Mouse (Mus musculus): ENCODE results near the gene Birc3. TPM values are rescaled to one million over a fixed set of nuclear protein-coding genes. Genes with fewer than 3 reads are reported as not detected.
"Not testable (repeated sequence)": the region's sequence is repeated elsewhere in the genome, so short reads cannot be mapped to it uniquely, and the experiment has no call there.

Gene Birc3
- total and polyA plus RNA-seq, 3 experiments = 3.7 to 26.1 (median 17.3) TPM

DNA sequence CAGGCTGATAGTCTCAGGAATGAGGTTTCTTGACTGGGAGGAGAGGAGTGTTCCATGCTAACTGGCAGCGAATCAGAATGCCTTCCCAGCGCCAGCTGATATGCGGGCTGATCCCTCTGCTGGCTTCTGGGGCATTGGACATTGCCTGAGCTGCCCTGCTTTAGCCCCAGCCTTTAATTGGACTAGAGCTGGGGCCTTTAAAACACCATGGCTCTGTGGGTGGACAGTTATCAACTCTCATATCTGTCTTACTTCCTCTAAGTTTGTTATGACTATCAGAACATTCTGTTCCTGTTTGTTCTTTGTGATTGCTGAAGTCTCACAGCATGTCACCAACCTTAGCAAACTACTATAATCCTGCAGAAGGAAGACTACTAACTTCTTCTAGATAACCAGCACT is 5.0 kb downstream of the Birc3 start:
- DNase-seq = no peak

DNA sequence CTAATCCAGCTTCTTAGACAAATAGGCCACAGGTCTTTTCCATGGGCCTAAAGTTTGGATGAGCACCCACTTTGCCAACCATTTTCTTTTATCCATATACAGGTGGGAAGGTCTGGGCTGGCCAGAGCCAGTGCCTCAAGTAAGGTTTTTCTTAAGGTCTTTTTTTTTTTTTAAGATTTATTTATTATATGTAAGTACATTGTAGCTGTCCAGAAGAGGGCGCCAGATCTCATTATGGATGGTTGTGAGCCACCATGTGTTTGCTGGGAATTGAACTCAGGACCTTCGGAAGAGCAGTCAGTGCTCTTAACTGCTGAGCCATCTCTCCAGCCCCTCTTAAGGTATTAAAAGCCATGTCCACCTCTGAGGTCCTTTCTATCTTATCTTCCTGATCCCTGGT is 6.0 kb downstream of the Birc3 start:
- not testable (repeated sequence) for DNase-seq

DNA sequence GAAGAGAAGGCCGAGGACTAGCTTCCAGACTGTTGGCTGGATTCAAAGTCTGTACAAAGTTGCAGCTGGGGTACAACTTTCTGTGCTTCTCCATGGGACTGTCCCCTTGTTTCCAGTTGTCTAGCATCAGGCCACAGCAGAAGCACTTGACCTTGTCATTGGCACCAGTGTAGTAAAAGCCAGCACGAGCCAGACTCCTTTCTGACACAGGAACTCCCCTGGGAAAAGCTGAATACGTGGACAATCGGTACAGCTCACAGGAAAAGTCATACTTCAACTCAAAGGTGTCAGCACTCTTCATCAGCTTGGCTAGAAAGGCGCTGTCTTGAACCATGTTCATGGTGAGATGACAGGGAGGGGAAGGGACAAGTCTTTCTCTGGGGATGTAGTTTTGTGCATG is 12.0 kb downstream of the Birc3 start:
- no peak for DNase-seq

DNA sequence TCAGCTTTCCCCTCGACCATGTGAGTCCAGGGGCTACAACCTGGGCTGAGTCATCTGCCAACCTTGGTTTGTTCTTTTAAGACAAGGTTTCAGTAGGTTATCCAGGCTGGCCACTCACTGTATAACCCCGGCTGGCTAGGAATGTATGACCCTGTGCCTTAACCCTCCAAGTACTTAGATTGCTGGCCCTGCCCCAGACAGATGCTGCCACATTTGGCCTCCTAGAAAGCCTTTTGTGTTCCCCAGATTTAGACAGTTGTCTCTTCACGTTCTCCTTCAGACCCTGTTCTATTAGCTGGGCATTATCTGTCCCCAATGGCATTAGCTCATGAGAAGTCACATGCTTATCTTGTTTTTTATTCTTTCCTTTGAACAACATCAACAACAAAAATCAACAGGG is 17.1 kb downstream of the Birc3 start:
- DNase-seq = no peak

DNA sequence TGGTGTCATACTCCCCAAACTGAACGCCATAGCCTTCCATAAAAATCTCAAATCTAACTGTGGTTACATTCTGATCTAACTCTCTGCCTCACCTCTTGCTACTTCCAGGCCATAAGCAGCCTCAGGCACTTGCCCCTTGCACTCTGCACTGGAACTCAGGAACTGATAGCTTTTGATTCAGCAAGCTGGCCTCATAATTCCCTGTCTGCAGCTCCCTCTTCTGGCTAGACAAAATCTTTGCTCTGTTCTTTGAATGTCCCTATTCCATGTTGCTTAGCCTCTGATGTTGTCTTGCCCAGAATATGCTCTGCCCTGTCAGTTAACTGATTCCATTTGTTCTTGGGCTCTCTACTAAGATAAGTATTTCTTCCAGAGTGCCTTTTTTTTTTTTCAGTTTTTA is 17.6 kb downstream of the Birc3 start:
- peak; percentile 74 for DNase-seq

DNA sequence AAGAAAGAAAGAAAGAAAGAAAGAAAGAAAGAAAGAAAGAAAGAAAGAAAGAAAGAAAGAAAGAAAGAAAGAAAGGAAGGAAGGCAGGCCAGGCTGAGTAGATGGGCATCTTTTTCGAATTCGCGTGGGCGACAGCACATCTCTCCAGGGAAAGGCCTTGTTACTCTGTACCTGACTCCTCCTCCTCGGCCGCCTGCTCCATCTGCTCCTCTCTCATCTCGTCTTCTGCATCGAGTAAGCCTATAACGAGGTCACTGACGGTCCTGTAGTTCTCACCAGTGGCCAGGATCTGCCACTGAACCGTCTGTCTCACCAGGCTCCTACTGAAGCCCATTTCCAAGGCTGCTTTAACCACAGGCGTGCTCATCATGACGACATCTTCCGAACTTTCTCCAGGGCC is 18.8 kb downstream of the Birc3 start:
- DNase-seq = not testable (repeated sequence)

DNA sequence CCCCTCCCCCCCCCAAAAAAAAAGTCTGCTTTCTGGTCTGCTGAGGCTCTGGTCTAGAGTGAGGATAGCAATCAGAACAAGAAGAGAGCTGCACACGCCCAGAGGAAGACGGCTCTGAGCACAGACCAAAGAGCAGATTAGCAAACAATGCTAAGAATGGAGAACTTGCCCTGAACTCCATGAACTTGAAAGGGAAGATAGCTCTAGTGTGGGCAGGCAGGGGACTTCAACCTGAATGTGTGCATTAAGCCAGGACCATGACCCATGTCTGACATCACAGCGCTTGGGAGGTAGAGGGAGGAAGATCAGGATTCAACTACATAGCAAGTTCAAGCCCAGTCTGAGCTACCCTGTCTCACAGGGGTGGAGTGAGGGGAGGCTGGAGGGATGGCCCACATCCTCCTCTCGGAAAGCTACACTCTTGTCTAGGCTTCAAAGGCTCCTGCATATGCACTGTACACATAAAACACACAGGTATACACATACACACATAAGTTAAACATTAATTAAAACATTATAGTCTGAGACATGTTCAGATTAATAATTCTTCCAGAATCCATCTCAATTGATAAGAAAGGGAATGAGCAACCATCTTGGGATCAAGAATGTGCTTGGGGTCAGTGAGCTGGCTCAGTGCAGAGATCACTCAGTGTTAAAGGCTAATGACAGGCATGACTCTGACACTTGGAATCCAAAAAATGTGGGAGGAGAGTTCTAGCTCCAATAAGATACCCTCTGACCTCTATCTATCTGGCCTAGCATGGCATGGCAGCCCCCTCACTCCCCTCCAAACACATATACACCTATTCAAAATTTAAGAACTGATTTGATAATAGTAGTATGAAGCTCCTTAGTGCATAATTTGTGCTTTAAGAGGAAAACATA is 20.4 kb downstream of the Birc3 start:
- DNase-seq = no peak

DNA sequence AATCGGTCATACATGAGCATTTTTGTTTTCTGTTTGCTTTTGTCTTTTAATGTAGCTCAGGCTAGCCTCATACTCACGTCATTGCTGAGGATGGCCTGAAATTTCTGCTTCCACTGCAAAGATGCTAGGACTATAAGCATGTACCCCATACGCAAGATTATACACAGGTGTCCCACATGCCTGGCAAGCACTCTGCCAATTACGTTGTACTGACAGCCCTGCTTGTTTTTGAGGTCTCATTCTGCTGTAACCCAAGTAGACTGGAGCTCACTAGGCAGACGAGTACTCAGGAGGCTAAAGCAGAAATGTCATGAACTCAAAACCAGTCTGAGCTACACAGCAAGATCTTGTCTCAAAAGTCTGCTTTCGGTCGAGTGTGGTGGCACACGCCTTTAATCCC is 21.1 kb downstream of the Birc3 start:
- no peak for DNase-seq

DNA sequence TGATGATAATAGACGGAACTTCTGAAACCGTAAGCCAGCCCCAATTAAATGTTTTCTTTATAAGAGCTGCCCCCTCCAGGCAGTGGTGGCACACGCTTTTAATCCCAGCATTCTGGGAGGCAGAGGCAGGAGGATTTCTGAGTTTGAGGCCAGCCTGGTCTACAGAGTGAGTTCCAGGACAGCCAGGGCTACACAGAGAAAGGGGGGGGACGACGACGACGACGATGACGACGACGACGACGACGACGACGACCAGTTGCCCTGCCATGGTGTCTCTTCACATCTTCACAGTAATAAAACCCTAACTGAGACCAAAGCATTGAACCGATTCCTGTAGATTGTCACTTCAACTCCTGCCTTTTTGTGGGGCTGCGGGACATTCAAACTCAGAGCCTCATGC is 24.8 kb downstream of the Birc3 start:
- DNase-seq = no peak

DNA sequence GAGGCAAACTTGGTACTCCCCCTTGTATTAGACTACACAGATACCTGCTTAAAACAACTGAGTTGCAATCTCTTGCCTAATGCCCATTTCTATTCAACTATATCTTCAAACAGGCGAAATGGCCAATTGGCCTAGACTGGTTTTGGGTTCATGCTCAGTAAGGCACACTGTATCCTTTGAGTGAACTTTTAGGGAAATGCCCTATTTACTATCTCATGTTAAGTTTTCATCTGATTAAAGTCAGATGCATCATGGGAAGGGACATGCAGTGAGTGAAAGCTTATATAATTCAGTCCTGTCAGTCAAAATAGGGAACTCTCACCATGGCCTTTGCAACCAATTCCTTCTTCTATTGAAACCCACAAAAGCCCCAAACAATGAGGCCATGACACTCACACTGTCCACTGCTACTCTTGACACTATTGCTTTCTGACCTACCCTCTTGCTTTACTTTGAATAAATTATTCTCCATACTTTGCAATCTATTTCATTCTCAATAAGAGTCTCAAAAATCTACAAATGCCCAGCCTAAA is 26.3 kb downstream of the Birc3 start:
- no peak for DNase-seq

DNA sequence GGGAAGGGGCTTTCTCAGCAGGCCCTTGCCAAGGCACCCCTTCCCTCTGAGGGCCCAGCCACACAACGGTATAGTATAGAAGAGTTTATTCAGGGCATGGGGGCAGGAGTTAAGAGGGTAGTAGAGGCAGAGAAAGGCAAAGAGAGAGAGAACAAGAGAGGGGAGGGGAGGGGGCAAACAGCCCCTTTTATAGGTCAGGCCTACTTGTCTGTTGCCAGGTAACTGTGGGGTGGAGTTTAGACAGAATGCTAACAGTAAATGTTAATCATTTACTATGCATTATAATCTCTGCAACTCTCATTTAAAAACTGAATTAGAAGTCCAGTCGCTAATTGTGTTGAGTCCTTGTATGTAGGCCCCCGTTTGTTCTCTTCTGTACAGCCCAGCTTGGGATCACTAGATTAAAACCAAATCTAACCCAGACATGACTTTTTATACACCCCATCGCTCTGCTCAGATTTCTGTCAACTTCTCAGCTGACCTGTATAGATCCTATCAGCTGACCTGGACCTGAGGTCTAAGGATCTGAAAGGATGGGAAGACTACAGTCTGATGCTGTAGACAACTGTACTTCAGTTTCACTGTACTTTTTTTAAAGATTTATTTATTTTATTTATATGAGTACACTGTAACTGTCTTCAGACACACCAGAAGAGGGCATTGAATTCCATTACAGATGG is 27.6 kb downstream of the Birc3 start:
- DNase-seq = no peak

DNA sequence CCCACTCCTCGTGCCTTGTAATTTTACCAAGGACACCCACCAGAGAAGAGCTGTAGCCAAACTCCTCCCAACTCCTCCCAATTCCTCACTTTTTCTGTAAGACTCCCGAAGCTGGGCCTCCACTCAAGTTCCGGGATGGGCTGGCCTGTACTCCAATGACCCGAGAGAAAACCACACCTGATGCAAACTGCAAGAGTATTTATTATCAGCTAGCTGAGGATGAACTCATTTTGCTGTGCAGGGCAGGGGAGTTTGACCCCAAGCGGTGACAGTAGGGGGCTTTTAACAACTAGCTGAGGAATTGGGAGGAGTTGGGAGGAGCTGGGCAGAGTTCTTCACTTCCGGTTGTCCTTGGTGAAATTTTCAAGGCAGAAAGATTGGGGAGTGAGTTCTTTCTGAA is 31.8 kb downstream of the Birc3 start:
- DNase-seq = peak; percentile 80

DNA sequence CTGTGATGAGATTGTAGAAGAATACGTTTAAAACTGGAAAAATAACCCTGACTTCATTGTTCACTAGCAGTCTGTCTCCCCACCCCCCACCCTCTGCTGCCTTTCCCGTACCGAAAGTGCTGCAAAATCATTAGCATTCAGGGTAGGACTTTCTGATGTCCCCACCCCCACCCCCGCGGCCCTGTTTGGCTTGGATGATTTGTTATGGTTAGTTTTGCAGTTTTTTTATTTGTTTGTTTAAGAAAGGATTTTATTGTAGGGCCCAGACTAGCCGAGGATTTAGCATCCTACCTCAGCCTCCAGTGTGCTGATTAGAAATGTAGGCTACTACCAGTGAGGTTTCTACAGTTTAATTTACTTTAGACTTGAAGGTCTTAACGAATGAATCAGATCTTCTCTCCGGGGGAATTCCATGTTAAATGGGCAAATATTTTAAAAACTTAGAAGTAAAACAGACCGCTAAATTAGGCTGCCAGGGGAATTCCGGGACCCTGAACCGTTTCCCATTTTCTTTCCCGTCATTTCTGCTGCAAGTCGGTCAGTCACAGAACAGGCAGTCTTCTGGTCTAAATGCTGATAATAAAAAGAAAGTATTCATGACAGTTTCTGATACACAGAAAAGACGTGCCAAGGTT is 35.1 kb downstream of the Birc3 start:
- DNase-seq = peak; percentile 67

DNA sequence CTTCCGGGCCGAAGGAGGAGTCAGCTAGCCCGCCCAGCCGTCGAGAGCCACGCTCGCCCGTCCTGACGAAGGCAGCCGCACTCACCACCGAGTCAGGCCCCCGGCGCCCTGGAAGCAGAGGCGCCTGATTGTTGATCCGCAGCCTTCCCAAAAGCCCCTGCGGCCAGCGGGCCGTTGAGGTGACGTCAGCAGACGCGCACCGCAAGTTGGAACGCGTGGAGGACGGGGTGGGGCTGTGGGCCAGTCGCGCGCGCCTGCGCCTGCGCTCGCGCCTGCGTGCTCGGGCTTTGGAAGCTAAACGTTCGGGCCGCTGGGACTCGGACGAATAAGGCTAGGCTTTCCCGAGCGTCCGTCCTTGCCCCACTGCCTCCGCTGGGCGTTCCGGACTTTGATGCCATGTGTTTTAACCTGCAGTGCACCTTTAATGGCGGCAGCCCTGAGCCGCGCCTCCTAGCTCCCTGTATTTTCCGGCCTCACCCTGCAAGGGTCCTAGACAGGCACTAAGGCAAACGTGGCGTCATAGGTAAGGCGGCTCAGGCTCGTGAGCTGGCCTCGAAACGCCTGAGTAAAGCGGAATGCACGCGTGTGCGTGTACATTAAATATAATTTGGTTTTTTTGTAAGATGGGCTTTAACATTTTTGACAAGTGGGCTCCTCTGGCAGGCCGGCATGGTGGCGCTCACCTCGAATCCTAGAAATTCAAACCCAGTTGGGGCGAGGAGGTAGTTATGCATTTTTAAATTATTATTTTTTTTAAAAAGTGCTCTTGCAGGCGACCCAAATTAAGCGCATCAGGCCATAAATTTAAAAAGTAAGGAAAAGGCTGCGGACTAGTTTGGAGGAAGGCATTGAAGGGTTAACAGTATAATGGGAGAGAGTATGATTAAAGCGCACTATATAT is 35.8 kb downstream of the Birc3 start, which contains the start of gene Birc2:
TSS of gene Birc2 (minus strand) at position 160 of the 901 bp plus-strand sequence.
- peak; percentile 98 for DNase-seq

DNA sequence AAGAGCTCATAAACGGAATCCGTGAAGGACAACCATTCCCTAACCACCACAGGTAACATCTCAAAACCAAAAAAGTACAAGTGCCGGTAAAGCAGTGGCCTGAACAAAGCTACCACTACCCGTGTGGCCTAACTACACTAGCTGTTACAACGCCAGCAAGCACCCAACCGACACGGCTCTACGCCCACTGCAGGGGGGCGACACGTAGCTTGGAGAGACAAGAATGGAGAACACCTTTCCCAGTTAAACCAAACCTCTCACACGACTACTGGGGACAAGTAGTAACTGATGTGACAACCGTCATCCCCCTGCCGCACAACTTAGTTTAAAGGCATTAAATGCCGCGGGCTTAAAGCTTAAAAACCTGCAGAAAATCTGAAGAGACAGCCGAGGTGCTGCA is 36.7 kb downstream of the Birc3 start:
- peak; percentile 64 for DNase-seq

DNA sequence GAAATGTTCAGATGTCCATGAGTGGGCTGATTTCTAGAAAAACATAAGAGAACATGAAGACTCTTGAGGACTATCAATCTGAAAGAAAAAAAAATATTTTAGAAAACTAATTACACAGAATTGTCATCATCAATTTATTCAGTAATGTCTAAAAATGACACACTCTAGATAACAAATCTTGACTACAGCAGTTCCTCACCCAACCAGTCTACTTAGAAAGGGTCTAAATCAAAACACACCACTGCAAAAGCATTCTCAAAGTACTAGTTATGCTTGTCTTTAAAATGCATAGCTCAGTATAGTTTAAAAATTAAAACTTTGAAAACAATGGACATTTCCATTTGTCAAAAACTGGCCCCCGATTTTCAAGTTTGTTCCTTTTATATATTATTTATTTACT is 37.7 kb downstream of the Birc3 start:
- no peak for DNase-seq

DNA sequence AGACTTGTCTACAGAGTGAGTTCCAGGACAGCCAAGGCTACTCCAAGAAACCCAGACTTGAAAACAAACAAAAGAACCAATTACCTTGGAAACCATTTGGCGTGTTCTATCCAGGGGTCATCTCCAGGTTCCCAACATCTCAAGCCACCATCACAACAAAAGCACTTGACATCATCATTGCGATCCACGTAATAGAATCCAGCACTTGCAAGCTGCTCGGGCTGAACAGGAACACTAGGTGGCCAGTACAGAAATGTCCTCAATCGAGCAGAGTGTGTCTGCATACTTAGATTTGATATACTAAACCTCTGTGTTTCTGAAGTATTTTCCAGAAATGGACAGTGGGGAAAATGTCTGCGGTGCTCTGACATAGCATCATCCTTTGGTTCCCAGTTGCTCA is 39.6 kb downstream of the Birc3 start:
- DNase-seq = no peak

DNA sequence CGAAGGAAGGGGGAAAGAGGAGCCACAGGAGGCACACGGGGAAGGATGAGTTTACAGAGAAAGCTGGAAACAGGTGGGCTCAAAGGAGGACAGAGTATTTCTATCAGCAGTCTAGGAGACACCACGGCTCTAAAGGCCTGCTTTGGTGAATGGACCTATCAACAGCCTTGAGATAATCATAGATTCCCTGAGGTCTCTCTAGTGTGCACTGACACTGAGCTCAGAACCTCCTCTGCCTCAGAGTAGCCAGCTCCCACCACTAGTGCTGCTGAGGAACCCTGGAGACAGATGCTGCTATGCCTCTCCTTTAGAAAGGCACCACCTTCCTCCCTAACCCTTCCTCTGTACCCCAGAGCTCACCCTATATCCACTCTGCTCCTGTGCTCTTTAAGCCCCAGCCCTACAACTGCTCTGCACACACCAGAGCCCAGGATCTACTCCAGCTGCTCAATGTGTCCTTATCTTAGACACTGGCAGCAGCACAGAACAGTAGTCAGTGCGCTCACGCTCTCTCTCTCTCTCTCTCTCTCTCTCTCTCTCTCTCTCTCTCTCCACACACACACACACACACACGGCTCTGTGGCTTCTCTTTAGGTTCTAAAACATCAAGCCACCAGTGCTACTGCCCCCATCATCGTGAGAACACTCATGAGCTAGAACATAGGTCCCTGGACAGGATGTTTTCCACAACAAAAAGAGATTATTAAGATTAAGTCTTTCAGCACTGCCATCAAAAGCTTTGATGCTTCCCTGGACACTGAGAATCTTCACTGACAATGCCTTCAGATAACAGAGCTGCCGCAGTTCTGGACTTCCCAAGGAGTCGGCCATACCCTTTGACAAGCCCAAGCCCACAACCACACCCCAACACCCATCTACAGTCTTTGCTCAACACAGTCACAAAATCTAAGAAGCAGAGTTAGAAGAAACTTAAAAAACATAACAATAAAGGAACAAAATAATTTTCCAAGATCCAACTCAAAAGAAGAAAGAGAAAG is 43.2 kb downstream of the Birc3 start:
- DNase-seq = no peak

DNA sequence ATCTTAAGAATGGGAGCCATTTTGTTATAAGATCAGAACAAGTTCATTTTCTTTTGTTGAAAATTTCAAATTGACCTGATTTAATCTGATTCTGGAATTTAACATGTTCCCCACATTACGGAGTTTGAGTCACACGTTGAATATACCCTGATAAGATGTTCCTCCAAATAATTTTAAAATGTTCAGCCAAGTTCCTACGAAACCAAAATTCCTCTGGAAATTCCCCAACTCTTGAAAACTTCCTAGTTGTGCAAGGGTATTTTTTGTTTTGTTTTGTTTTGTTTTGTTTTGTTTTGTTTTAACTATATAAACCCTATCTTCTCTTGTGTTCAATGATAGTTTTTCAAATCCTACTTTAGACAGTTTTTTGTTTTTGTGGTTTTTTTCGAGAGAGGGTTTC is 44.3 kb downstream of the Birc3 start:
- DNase-seq = no peak

DNA sequence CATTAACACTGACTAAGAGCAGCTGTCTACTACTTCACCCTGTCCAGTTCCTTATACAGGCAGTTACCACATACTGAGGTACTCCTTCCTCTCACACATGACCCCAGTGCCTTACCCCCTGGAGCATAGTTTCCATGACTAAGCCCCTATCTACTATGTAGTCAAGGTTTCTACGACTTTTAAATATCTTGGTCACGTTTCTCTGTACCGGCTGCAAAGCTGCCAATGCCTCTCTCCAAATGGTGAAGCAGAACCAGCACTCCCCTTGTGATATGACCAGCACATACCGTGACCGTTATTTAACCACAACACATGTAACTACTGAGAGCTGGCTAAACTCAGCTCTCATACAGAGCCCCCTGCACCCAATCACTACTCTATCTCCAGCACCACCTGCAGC is 48.1 kb downstream of the Birc3 start:
- DNase-seq = no peak

All from adrenal gland, adult 2 months (tissue).